In genomic region chr3:92903640-92904039, GRCm38 (mm10) we compare ENCODE assay signal across 13 mouse cellular contexts. TPM values are rescaled to one million over a fixed set of nuclear protein-coding genes. Genes with fewer than 3 reads are reported as not detected.
DNase-seq lines count a peak whose midpoint lies in the region; ATAC-seq and TF ChIP-seq lines count a peak whose summit lies in the region.
"Had no signal": no experiment of that assay in that cellular context is flagged by ENCODE, and none has a peak within 500 bp of the region (broad histone marks: within the 10 kb centered on the region; RNA-seq: fewer than 3 reads in every experiment).

No protein-coding gene starts in this region.

- TF ChIP-seq CTCF in lung, embryonic 14.5 days (IDR thresholded peaks at IDR 0.05; ENCODE audit: low read depth): peak; percentile 49

- H3K9ac ChIP-seq in forebrain, embryonic 11.5 days (ENCODE audit: low read length): no peak overlapping the region
- no peak overlapping the region for H3K9ac ChIP-seq in forebrain, embryonic 16.5 days (replicated peaks; ENCODE audit: low read depth, low read length)
- H3K9ac ChIP-seq in lung, embryonic 14.5 days: no peak overlapping the region
- no peak overlapping the region for H3K9ac ChIP-seq in heart, embryonic 11.5 days (ENCODE audit: low read depth, low read length)
- no peak overlapping the region for H3K9ac ChIP-seq in kidney, embryonic 16.5 days (replicated peaks; ENCODE audit: low read length)

- no peak overlapping the region for H3K4me3 ChIP-seq in forebrain, embryonic 11.5 days (ENCODE audit: low read depth, low read length)
- H3K4me3 ChIP-seq in forebrain, embryonic 16.5 days (replicated peaks; ENCODE audit: low read length): no peak overlapping the region
- H3K4me3 ChIP-seq in lung, embryonic 14.5 days (ENCODE audit: low read depth, low read length): no peak overlapping the region
- no peak overlapping the region for H3K4me3 ChIP-seq in heart, embryonic 11.5 days (ENCODE audit: low read depth, low read length)
- H3K4me3 ChIP-seq in kidney, embryonic 16.5 days (ENCODE audit: low read length): no peak overlapping the region

- no peak overlapping the region for H3K27ac ChIP-seq in forebrain, embryonic 11.5 days (ENCODE audit: low read depth, low read length)
- H3K27ac ChIP-seq in forebrain, embryonic 16.5 days (ENCODE audit: low read length): no peak overlapping the region
- no peak overlapping the region for H3K27ac ChIP-seq in lung, embryonic 14.5 days (ENCODE audit: low read depth)
- H3K27ac ChIP-seq in heart, embryonic 11.5 days (ENCODE audit: low read depth, low read length): no peak overlapping the region
- no peak overlapping the region for H3K27ac ChIP-seq in kidney, embryonic 16.5 days (ENCODE audit: low read length)

- H3K4me2 ChIP-seq in forebrain, embryonic 11.5 days (ENCODE audit: low read depth, low read length, severe bottlenecking): no peak overlapping the region
- H3K4me2 ChIP-seq in forebrain, embryonic 16.5 days (ENCODE audit: low read length): no peak overlapping the region
- H3K4me2 ChIP-seq in lung, embryonic 14.5 days: no peak overlapping the region
- no peak overlapping the region for H3K4me2 ChIP-seq in heart, embryonic 11.5 days
- no peak overlapping the region for H3K4me2 ChIP-seq in kidney, embryonic 16.5 days (replicated peaks; ENCODE audit: low read depth, low read length)

- ATAC-seq in forebrain, embryonic 11.5 days (replicated peaks; ENCODE audit: low FRiP score): peak; percentile 57; the same call in 1 of the 2 replicates
- no peak for ATAC-seq in forebrain, embryonic 16.5 days
- no peak; the same call in 1 of the 2 replicates for ATAC-seq in lung, embryonic 14.5 days (ENCODE audit: insufficient read depth)
- peak; percentile 29 to 42; a peak in 1 of 4 replicates for ATAC-seq in hematopoietic stem cell, adult 5-6 weeks (replicated peaks in 1 of 2; ENCODE audit: insufficient read depth in 1 of 2, low FRiP score in 2 of 2, low TSS enrichment in 1 of 2, low read depth in 1 of 2, poor library complexity in 2 of 2, severe bottlenecking in 2 of 2)
- ATAC-seq in heart, embryonic 11.5 days (replicated peaks; ENCODE audit: insufficient number of reproducible peaks, low FRiP score, low TSS enrichment): no peak
- no peak; the same call in 1 of the 2 replicates for ATAC-seq in kidney, embryonic 16.5 days (ENCODE audit: low FRiP score, low TSS enrichment)

- no peak for DNase-seq in forebrain, embryonic 11.5 days (ENCODE audit: low spot score)
- DNase-seq in lung, embryonic 14.5 days: peak; percentile 62
- DNase-seq in lung, postnatal 36 days: no peak
- peak; percentile 50 for DNase-seq in retina, postnatal 1 day
- DNase-seq: kidney, adult 11 months had no signal

- 28% methylated on average over 4 of the region's 4 CpGs for WGBS in forebrain, embryonic 11.5 days
- 28% methylated on average over 4 of the region's 4 CpGs for WGBS in forebrain, embryonic 16.5 days
- WGBS in lung, embryonic 14.5 days: 14% methylated on average over 4 of the region's 4 CpGs
- WGBS in heart, embryonic 11.5 days (ENCODE audit: insufficient replicate concordance): 30% methylated on average over 4 of the region's 4 CpGs
- WGBS in kidney, embryonic 16.5 days: 34% methylated on average over 4 of the region's 4 CpGs

- no peaks in the 10 kb centered on the region for H3K27me3 ChIP-seq in forebrain, embryonic 11.5 days (ENCODE audit: control insufficient read depth, insufficient read depth, low read length)
- no peaks in the 10 kb centered on the region for H3K27me3 ChIP-seq in forebrain, embryonic 16.5 days (replicated peaks; ENCODE audit: control insufficient read depth, insufficient read depth, low read length)
- no peaks in the 10 kb centered on the region for H3K27me3 ChIP-seq in lung, embryonic 14.5 days (ENCODE audit: insufficient read depth, low read length)
- no peaks in the 10 kb centered on the region for H3K27me3 ChIP-seq in heart, embryonic 11.5 days (ENCODE audit: control insufficient read depth, insufficient read depth, low read length)
- H3K27me3 ChIP-seq in kidney, embryonic 16.5 days (ENCODE audit: insufficient read depth, low read length): no peaks in the 10 kb centered on the region

- no peaks in the 10 kb centered on the region for H3K4me1 ChIP-seq in forebrain, embryonic 11.5 days (replicated peaks; ENCODE audit: control insufficient read depth, insufficient read depth, low read length)
- no peaks in the 10 kb centered on the region for H3K4me1 ChIP-seq in forebrain, embryonic 16.5 days (replicated peaks; ENCODE audit: control insufficient read depth, insufficient read depth, low read length)
- H3K4me1 ChIP-seq in lung, embryonic 14.5 days (ENCODE audit: insufficient read depth): no peaks in the 10 kb centered on the region
- no peaks in the 10 kb centered on the region for H3K4me1 ChIP-seq in heart, embryonic 11.5 days (ENCODE audit: control insufficient read depth, insufficient read depth, low read length)
- no peaks in the 10 kb centered on the region for H3K4me1 ChIP-seq in kidney, embryonic 16.5 days (ENCODE audit: insufficient read depth, low read length)

- no peaks in the 10 kb centered on the region for H3K36me3 ChIP-seq in forebrain, embryonic 11.5 days (ENCODE audit: control insufficient read depth, insufficient read depth, low read length)
- no peaks in the 10 kb centered on the region for H3K36me3 ChIP-seq in forebrain, embryonic 16.5 days (ENCODE audit: control insufficient read depth, insufficient read depth)
- no peaks in the 10 kb centered on the region for H3K36me3 ChIP-seq in lung, embryonic 14.5 days (ENCODE audit: insufficient read depth)
- no peaks in the 10 kb centered on the region for H3K36me3 ChIP-seq in heart, embryonic 11.5 days (ENCODE audit: control insufficient read depth, insufficient read depth, low read length)
- no peaks in the 10 kb centered on the region for H3K36me3 ChIP-seq in kidney, embryonic 16.5 days (ENCODE audit: insufficient read depth, low read length)

- H3K9me3 ChIP-seq in forebrain, embryonic 11.5 days (ENCODE audit: control insufficient read depth, low read length): no peaks in the 10 kb centered on the region
- H3K9me3 ChIP-seq in forebrain, embryonic 16.5 days (ENCODE audit: control insufficient read depth, low read length): no peaks in the 10 kb centered on the region
- no peaks in the 10 kb centered on the region for H3K9me3 ChIP-seq in lung, embryonic 14.5 days (ENCODE audit: low read depth, low read length)
- H3K9me3 ChIP-seq in heart, embryonic 11.5 days (replicated peaks; ENCODE audit: control insufficient read depth, low read length): no peaks in the 10 kb centered on the region
- no peaks in the 10 kb centered on the region for H3K9me3 ChIP-seq in kidney, embryonic 16.5 days (ENCODE audit: low read length)

RNA-seq across cellular contexts. Expression of gene Lce3a, which starts 22.4 kb away (rescaled TPM):
- polyA plus RNA-seq in forebrain, embryonic 11.5 days (2014; fragmentation: Nextera tagmentation; extraction: Ambion mirVana): not detected in 2 replicates
- polyA plus RNA-seq in forebrain, embryonic 16.5 days (2015; fragmentation: Nextera tagmentation; extraction: Ambion mirVana): not detected in 2 replicates
- not detected in 2 replicates for polyA plus RNA-seq in lung, embryonic 14.5 days (2014; fragmentation: Nextera tagmentation; extraction: Ambion mirVana)
- not detected in 2 replicates for total RNA-seq in hematopoietic stem cell, adult 5-6 weeks (2017)
- polyA plus RNA-seq in heart, embryonic 11.5 days (2014; fragmentation: Nextera tagmentation; extraction: Ambion mirVana): not detected in 2 replicates
- not detected in 2 replicates for polyA plus RNA-seq in kidney, embryonic 16.5 days (2015; fragmentation: Nextera tagmentation; extraction: Ambion mirVana)
- total RNA-seq: left cerebral cortex, postnatal 10 days; megakaryocyte-erythroid progenitor cell, adult 5-6 weeks had no signal
- polyA plus RNA-seq: C2C12; small intestine, adult 2 months had no signal

RNA-seq across cellular contexts. Expression of gene Lce3b, which starts 29.1 kb away (rescaled TPM):
- not detected in 2 replicates for polyA plus RNA-seq in forebrain, embryonic 11.5 days (2014; fragmentation: Nextera tagmentation; extraction: Ambion mirVana)
- polyA plus RNA-seq in forebrain, embryonic 16.5 days (2015; fragmentation: Nextera tagmentation; extraction: Ambion mirVana): not detected in 2 replicates
- not detected in 2 replicates for polyA plus RNA-seq in lung, embryonic 14.5 days (2014; fragmentation: Nextera tagmentation; extraction: Ambion mirVana)
- not detected in 2 replicates for total RNA-seq in hematopoietic stem cell, adult 5-6 weeks (2017)
- not detected in 2 replicates for polyA plus RNA-seq in heart, embryonic 11.5 days (2014; fragmentation: Nextera tagmentation; extraction: Ambion mirVana)
- not detected in 2 replicates for polyA plus RNA-seq in kidney, embryonic 16.5 days (2015; fragmentation: Nextera tagmentation; extraction: Ambion mirVana)
- total RNA-seq: left cerebral cortex, postnatal 10 days; megakaryocyte-erythroid progenitor cell, adult 5-6 weeks had no signal
- polyA plus RNA-seq: C2C12; small intestine, adult 2 months had no signal

RNA-seq across cellular contexts. Expression of gene 2310050C09Rik, which starts 33.6 kb away (rescaled TPM):
- polyA plus RNA-seq in forebrain, embryonic 11.5 days (2014; fragmentation: Nextera tagmentation; extraction: Ambion mirVana): not detected in 2 replicates
- polyA plus RNA-seq in forebrain, embryonic 16.5 days (2015; fragmentation: Nextera tagmentation; extraction: Ambion mirVana): not detected in 2 replicates
- polyA plus RNA-seq in lung, embryonic 14.5 days (2014; fragmentation: Nextera tagmentation; extraction: Ambion mirVana): not detected in 2 replicates
- total RNA-seq in hematopoietic stem cell, adult 5-6 weeks (2017): not detected in 2 replicates
- not detected in 2 replicates for polyA plus RNA-seq in heart, embryonic 11.5 days (2014; fragmentation: Nextera tagmentation; extraction: Ambion mirVana)
- polyA plus RNA-seq in kidney, embryonic 16.5 days (2015; fragmentation: Nextera tagmentation; extraction: Ambion mirVana): not detected in 2 replicates
- total RNA-seq: left cerebral cortex, postnatal 10 days; megakaryocyte-erythroid progenitor cell, adult 5-6 weeks had no signal
- polyA plus RNA-seq: C2C12; small intestine, adult 2 months had no signal

RNA-seq across cellular contexts. Expression of gene Lce3c, which starts 40.6 kb away (rescaled TPM):
- not detected in 2 replicates for polyA plus RNA-seq in forebrain, embryonic 11.5 days (2014; fragmentation: Nextera tagmentation; extraction: Ambion mirVana)
- polyA plus RNA-seq in forebrain, embryonic 16.5 days (2015; fragmentation: Nextera tagmentation; extraction: Ambion mirVana): not detected in 2 replicates
- polyA plus RNA-seq in lung, embryonic 14.5 days (2014; fragmentation: Nextera tagmentation; extraction: Ambion mirVana): not detected in 2 replicates
- not detected in 2 replicates for total RNA-seq in hematopoietic stem cell, adult 5-6 weeks (2017)
- not detected in 2 replicates for polyA plus RNA-seq in heart, embryonic 11.5 days (2014; fragmentation: Nextera tagmentation; extraction: Ambion mirVana)
- polyA plus RNA-seq in kidney, embryonic 16.5 days (2015; fragmentation: Nextera tagmentation; extraction: Ambion mirVana): not detected in 2 replicates
- total RNA-seq: left cerebral cortex, postnatal 10 days; megakaryocyte-erythroid progenitor cell, adult 5-6 weeks had no signal
- polyA plus RNA-seq: C2C12; small intestine, adult 2 months had no signal

RNA-seq across cellular contexts. Expression of gene Lce1l, which starts 52.6 kb away (rescaled TPM):
- not detected in 2 replicates for polyA plus RNA-seq in forebrain, embryonic 11.5 days (2014; fragmentation: Nextera tagmentation; extraction: Ambion mirVana)
- polyA plus RNA-seq in forebrain, embryonic 16.5 days (2015; fragmentation: Nextera tagmentation; extraction: Ambion mirVana): not detected in 2 replicates
- polyA plus RNA-seq in lung, embryonic 14.5 days (2014; fragmentation: Nextera tagmentation; extraction: Ambion mirVana): not detected in 2 replicates
- not detected in 2 replicates for total RNA-seq in hematopoietic stem cell, adult 5-6 weeks (2017)
- polyA plus RNA-seq in heart, embryonic 11.5 days (2014; fragmentation: Nextera tagmentation; extraction: Ambion mirVana): not detected in 2 replicates
- polyA plus RNA-seq in kidney, embryonic 16.5 days (2015; fragmentation: Nextera tagmentation; extraction: Ambion mirVana): not detected in 2 replicates
- total RNA-seq: left cerebral cortex, postnatal 10 days; megakaryocyte-erythroid progenitor cell, adult 5-6 weeks had no signal
- polyA plus RNA-seq: C2C12; small intestine, adult 2 months had no signal

Comparison
In these comparisons a context has a peak if more than half of its experiments do, and no peak if none do; other contexts are left out.
1. ATAC-seq: peak in forebrain, embryonic 11.5 days (single experiment) and hematopoietic stem cell, adult 5-6 weeks (2 of 2); none in forebrain, embryonic 16.5 days (single experiment), lung, embryonic 14.5 days (single experiment), heart, embryonic 11.5 days (single experiment) and kidney, embryonic 16.5 days (single experiment).
2. DNase-seq: peak in lung, embryonic 14.5 days (single experiment) and retina, postnatal 1 day (single experiment); none in forebrain, embryonic 11.5 days (single experiment) and lung, postnatal 36 days (single experiment).